Mouse (Mus musculus) bone marrow macrophage, adult 2 months (primary cell): ENCODE data around the gene Kcnip4. TPM values are rescaled to one million over a fixed set of nuclear protein-coding genes. Genes with fewer than 3 reads are reported as not detected.

Experiments used
- H3K27ac ChIP-seq: 2 replicates; pipeline ENCODE4 v1.5.1; 2012; ENCODE audit warnings: low read depth, low read length; ENCODE audit not compliant: insufficient read depth
- H3K4me1 ChIP-seq: 2 replicates; pipeline ENCODE4 v1.6.1; 2012; ENCODE audit warnings: low read length; ENCODE audit not compliant: control insufficient read depth, insufficient read depth
- H3K4me3 ChIP-seq: 2 replicates; pipeline ENCODE4 v1.5.1; 2012; ENCODE audit warnings: mild to moderate bottlenecking, low read length, moderate library complexity; ENCODE audit not compliant: insufficient read depth
- CTCF ChIP-seq: IDR thresholded peaks from 2 replicates; pipeline ENCODE4 v1.5.1; 2012; ENCODE audit warnings: low read depth, mild to moderate bottlenecking, low read length, moderate library complexity
- POLR2A ChIP-seq: IDR thresholded peaks from 2 replicates; pipeline ENCODE4 v1.6.1; 2012; ENCODE audit warnings: mild to moderate bottlenecking, low read depth, low read length, borderline replicate concordance
- polyA plus RNA-seq: library from polyadenylated mRNA; stranded (reverse); fragments of >200 nt; gene quantifications from 2 replicates; pipeline ENCODE4 v1.2.4, GENCODE M21; 2012; ENCODE audit not compliant: missing spikeins, insufficient read depth, insufficient read length

Gene Kcnip4
- polyA plus RNA-seq, 1 experiment = not detected

- H3K4me3 ChIP-seq = no peak overlapping the region
- H3K27ac ChIP-seq = no peak overlapping the region
- no peaks in the 10 kb centered on the region for H3K4me1 ChIP-seq
- TF ChIP-seq CTCF = no peak
- no peak for TF ChIP-seq POLR2A
These were observed 888.0 kb downstream of the Kcnip4 start for GRCm38 (mm10) chr5:48636675-48637074.

GRCm38 (mm10) chr5:48633631-48634030 lies 891.1 kb downstream of the Kcnip4 start:
- Histone ChIP-seq H3K4me1 (no peaks in the 10 kb centered on the region), H3K4me3 (no peak overlapping the region), H3K27ac (no peak overlapping the region)
- TF ChIP-seq CTCF (no peak), POLR2A (no peak)

- Histone ChIP-seq H3K27ac (no peak overlapping the region), H3K4me3 (no peak overlapping the region), H3K4me1 (no peaks in the 10 kb centered on the region)
- TF ChIP-seq POLR2A (no peak), CTCF (no peak)
These were observed 901.3 kb downstream of the Kcnip4 start for GRCm38 (mm10) chr5:48623370-48623769.

DNA sequence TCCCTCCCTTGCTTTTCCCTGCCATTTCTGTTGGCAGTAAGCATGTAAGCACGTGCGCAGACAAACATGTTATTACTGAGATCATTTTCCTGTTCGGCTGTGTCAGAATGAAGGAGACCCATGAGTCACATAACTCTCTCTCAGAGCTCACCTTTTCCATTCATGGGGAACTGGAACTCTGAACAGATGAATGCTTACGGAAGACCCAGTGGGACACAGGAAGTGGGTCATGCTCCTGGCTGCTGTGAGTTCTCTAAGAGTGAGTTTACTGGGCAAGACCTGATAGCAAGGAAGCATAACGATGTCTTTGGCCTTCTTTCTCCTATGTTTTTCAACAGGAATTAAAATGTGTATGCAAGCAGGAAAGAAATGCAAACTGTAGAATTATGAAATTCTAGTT lies 917.8 kb downstream of the Kcnip4 start:
- TF ChIP-seq CTCF (no peak), POLR2A (no peak)
- Histone ChIP-seq H3K4me3 (no peak overlapping the region), H3K27ac (no peak overlapping the region), H3K4me1 (no peaks in the 10 kb centered on the region)

GRCm38 (mm10) chr5:48606281-48606680 lies 918.4 kb downstream of the Kcnip4 start:
- TF ChIP-seq CTCF (no peak), POLR2A (no peak)
- no peak overlapping the region for H3K27ac ChIP-seq
- no peaks in the 10 kb centered on the region for H3K4me1 ChIP-seq
- H3K4me3 ChIP-seq = no peak overlapping the region

DNA sequence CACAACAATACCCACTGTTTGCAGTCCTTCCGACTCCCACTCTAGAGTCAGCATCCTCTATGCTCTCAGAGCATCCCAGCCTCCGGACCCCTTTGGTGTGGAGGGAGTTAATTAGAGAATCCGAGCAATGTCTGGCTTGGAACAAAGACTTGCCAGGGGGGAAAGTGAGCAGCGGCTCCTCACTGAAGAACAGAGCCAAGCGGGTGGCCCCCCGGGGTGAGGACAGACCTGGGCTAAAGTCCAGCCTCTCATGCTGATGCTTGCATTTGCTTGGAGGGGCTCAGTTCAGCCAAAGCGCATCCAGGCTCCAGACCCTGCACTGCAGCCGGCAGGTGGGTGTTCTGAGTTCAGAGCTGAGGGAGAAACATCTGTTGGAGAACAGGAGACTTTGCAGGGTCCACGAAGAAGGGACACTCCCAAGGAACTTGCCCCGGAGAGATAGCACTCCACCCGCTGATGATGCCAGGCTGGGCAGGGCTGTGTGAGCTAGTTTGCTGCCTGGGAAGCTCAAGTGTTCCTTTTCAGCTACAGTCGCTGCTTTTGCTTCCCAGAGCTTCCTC lies 925.1 kb downstream of the Kcnip4 start:
- Histone ChIP-seq H3K27ac (no peak overlapping the region), H3K4me3 (no peak overlapping the region), H3K4me1 (no peaks in the 10 kb centered on the region)
- TF ChIP-seq CTCF = no peak
- no peak for TF ChIP-seq POLR2A

DNA sequence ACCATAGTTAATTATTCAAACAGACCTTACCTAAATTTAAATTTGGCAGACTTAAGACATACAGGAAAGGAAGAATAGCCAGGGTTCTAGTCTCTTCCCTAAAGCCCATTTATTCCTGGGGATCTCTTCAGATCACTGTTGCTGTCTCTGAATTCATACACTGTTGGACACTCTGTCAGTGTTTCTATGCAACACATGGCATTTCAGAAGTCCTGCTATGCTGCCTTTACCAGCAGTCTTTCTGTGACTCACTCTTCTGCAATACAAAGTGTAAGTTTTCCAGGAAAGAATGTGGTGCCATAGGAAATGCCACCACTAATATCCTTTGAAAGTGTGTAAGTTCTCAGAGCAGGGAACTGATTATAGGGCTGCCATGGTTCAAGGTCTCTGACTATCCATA lies 936.7 kb downstream of the Kcnip4 start:
- Histone ChIP-seq H3K4me3 (no peak overlapping the region), H3K4me1 (no peaks in the 10 kb centered on the region), H3K27ac (no peak overlapping the region)
- TF ChIP-seq CTCF = no peak
- no peak for TF ChIP-seq POLR2A

DNA sequence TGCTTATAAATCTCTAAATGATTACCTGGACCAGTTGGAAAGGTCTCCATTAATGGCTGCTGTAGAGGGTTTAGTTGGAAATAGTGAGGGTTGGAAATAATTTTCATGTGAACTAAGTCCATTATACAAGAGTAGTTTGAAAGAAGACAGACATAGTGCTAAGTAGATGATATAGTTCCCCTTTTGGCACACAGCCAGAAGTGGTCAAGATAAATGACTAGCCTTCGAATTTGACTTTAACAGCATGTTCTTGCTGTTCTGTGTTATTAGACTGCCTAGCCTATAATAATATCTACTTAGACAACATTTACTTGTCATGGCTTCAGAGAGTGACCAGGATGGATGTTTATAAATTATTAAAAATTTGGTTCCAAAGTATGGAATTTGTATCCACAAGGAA lies 941.3 kb downstream of the Kcnip4 start:
- no peak for TF ChIP-seq POLR2A
- TF ChIP-seq CTCF = no peak
- H3K27ac ChIP-seq = no peak overlapping the region
- no peaks in the 10 kb centered on the region for H3K4me1 ChIP-seq
- H3K4me3 ChIP-seq = no peak overlapping the region

DNA sequence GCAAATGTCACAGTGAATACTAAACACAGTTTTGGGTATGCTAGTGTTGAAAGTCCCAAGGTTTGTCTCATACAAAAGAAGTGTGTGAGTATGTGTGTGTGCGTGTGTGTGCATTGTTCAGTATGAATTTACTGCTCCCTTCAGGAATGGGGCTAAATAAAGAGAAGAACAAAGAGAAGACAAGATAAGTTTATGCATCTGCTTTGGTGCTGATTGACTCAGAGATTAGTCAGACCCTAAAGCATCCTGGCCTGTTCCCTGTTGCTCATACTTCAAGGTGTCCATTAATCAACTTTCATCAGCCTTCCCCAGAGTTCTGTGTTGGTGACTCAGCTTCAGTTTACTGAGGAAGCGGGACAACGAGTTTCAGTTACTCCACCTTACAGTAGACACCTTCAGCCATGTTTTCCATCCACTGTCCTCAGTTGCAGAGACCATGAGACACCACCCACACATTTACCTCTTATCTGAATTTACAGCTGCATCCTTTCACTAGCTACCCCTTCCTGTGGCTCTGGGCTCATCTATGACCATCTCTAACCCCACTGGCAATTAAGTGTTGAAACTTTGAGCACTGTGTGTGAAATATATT lies 960.6 kb downstream of the Kcnip4 start:
- H3K4me1 ChIP-seq = no peaks in the 10 kb centered on the region
- H3K27ac ChIP-seq = no peak overlapping the region
- H3K4me3 ChIP-seq = no peak overlapping the region
- TF ChIP-seq POLR2A = no peak

GRCm38 (mm10) chr5:48551753-48552152 lies 973.0 kb downstream of the Kcnip4 start:
- Histone ChIP-seq H3K27ac (no peak overlapping the region), H3K4me3 (no peak overlapping the region), H3K4me1 (no peaks in the 10 kb centered on the region)
- no peak for TF ChIP-seq CTCF

- no peak for TF ChIP-seq CTCF
- TF ChIP-seq POLR2A = no peak
- H3K27ac ChIP-seq = no peak overlapping the region
- H3K4me1 ChIP-seq = no peaks in the 10 kb centered on the region
- H3K4me3 ChIP-seq = no peak overlapping the region
These were observed 978.9 kb downstream of the Kcnip4 start for GRCm38 (mm10) chr5:48545825-48546224.
